Mouse (Mus musculus): Measurements from ENCODE around the gene Fbxo7. TPM values are rescaled to one million over a fixed set of nuclear protein-coding genes. Genes with fewer than 3 reads are reported as not detected.

Gene Fbxo7
- polyA plus RNA-seq, 1 experiment from 2014 or later, result 26.2 TPM

DNA sequence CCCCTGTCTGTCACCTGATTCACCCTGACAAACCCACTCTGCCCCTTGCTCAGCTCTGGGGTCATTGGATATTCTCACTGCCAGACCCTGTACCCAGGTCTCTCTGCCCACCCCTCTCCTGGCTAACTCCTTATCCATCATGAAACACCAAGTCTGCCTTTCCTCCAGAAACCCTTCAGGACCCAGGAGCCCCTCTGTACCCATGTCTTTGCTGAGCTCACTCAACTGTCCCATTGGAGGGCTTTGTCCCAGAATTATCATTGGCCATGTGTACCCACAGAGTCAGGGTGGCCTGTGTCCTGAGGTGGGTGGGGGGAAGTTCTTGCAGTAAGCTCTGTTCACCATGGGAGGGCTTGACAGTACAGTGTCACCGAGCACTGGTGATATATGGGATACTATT, 43.9 kb downstream of the Fbxo7 start:
- no peak overlapping the region for H3K4me3 ChIP-seq (ENCODE audit: low read depth, low read length)
- H3K4me1 ChIP-seq (ENCODE audit: control insufficient read depth, insufficient read depth, low read length), result no peaks in the 10 kb centered on the region
- H3K27ac ChIP-seq (ENCODE audit: low read depth, low read length), result no peak overlapping the region
- no peak overlapping the region for H3K9ac ChIP-seq (replicated peaks; ENCODE audit: low read depth, low read length)
- WGBS, result 78% methylated on average over 1 of the region's 1 CpGs
- H3K27me3 ChIP-seq (ENCODE audit: control insufficient read depth, insufficient read depth, low read length), result no peaks in the 10 kb centered on the region
- ATAC-seq (ENCODE audit: low read depth), result no peak
- H3K4me2 ChIP-seq (ENCODE audit: low read depth, low read length), result no peak overlapping the region
- no peaks in the 10 kb centered on the region for H3K36me3 ChIP-seq (ENCODE audit: control insufficient read depth, insufficient read depth, low read length)
- H3K9me3 ChIP-seq (ENCODE audit: control insufficient read depth, low read length), result no peaks in the 10 kb centered on the region

DNA sequence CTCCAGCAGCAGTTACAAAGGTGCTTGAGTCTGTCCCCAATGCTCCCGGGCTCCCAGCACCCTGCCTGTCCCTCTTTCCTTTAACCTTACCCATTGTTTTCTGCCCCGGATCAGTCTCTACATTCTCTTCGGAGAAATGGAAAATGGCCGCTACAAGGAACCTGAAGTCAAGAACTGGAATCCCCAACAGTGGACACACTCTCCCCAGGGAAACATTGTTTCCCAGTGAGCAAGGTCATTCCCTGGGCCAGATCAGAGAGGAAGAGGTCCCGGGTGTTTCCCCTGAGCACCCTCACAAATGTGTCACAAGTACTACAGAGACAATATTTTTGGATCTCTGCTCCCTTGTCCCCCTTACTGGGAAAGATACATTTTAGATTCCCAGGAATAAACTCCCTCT, 44.9 kb downstream of the Fbxo7 start:
- Histone ChIP-seq H3K4me3 (ENCODE audit: low read depth, low read length) (no peak overlapping the region), H3K9me3 (ENCODE audit: control insufficient read depth, low read length) (no peaks in the 10 kb centered on the region), H3K36me3 (ENCODE audit: control insufficient read depth, insufficient read depth, low read length) (no peaks in the 10 kb centered on the region), H3K27ac (ENCODE audit: low read depth, low read length) (no peak overlapping the region), H3K4me1 (ENCODE audit: control insufficient read depth, insufficient read depth, low read length) (no peaks in the 10 kb centered on the region), H3K27me3 (ENCODE audit: control insufficient read depth, insufficient read depth, low read length) (no peaks in the 10 kb centered on the region), H3K4me2 (ENCODE audit: low read depth, low read length) (no peak overlapping the region), H3K9ac (replicated peaks; ENCODE audit: low read depth, low read length) (no peak overlapping the region)
- WGBS, result 79% methylated on average over 5 of the region's 5 CpGs
- no peak for ATAC-seq (ENCODE audit: low read depth)

DNA sequence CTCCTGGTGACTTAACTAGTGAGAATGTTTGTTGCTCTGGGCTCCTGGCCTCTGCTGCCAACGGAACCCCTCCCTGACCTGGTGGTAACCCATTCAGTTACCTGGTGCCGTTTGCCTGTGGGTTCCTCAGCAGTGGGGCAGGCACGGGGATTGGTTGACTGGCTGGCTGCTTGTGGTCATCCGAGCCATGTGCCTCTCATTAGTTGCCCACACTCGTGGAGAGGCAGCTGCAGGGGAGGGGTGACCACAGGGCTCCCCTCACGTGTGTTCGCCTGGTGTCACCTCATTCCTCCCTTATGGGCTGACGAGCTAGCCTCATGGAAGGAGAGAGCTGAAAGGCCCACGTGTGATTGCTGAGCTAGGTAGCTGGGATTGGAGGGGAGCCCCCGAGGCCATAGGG, 46.1 kb downstream of the Fbxo7 start:
- Histone ChIP-seq H3K27me3 (ENCODE audit: control insufficient read depth, insufficient read depth, low read length) (no peaks in the 10 kb centered on the region), H3K4me3 (ENCODE audit: low read depth, low read length) (no peak overlapping the region), H3K36me3 (ENCODE audit: control insufficient read depth, insufficient read depth, low read length) (no peaks in the 10 kb centered on the region), H3K4me2 (ENCODE audit: low read depth, low read length) (no peak overlapping the region), H3K4me1 (ENCODE audit: control insufficient read depth, insufficient read depth, low read length) (no peaks in the 10 kb centered on the region), H3K9me3 (ENCODE audit: control insufficient read depth, low read length) (no peaks in the 10 kb centered on the region), H3K27ac (ENCODE audit: low read depth, low read length) (no peak overlapping the region), H3K9ac (replicated peaks; ENCODE audit: low read depth, low read length) (no peak overlapping the region)
- ATAC-seq (ENCODE audit: low read depth), result no peak
- 78% methylated on average over 10 of the region's 10 CpGs for WGBS

DNA sequence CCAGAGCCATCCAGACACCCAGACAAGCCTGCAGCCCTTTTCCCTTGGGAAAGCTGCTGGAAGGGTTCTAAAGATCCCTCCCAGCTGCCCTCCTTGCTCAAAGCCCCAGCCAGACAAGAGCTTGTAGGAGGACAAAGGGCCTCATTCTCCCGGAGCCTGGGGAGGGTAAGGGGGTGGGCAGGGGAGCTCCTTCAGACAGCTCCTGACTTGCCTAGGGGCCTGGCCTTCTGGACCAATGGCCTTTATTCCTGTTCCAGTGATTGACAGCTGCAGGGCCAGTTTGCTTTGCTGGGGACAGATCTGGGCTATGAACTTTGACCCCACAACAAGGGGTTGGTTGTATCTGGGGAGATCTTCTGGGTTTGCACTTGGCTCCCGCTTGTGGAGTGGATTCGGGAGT, 47.6 kb downstream of the Fbxo7 start:
- WGBS, result 22% methylated on average over 3 of the region's 3 CpGs
- peak; percentile 32; the same call in 1 of the 2 replicates for ATAC-seq (ENCODE audit: low read depth)
- Histone ChIP-seq H3K9me3 (ENCODE audit: control insufficient read depth, low read length) (no peaks in the 10 kb centered on the region), H3K9ac (replicated peaks; ENCODE audit: low read depth, low read length) (no peak overlapping the region), H3K4me3 (ENCODE audit: low read depth, low read length) (no peak overlapping the region), H3K4me1 (ENCODE audit: control insufficient read depth, insufficient read depth, low read length) (no peaks in the 10 kb centered on the region), H3K27me3 (ENCODE audit: control insufficient read depth, insufficient read depth, low read length) (no peaks in the 10 kb centered on the region), H3K27ac (ENCODE audit: low read depth, low read length) (no peak overlapping the region), H3K36me3 (ENCODE audit: control insufficient read depth, insufficient read depth, low read length) (no peaks in the 10 kb centered on the region), H3K4me2 (ENCODE audit: low read depth, low read length) (no peak overlapping the region)

DNA sequence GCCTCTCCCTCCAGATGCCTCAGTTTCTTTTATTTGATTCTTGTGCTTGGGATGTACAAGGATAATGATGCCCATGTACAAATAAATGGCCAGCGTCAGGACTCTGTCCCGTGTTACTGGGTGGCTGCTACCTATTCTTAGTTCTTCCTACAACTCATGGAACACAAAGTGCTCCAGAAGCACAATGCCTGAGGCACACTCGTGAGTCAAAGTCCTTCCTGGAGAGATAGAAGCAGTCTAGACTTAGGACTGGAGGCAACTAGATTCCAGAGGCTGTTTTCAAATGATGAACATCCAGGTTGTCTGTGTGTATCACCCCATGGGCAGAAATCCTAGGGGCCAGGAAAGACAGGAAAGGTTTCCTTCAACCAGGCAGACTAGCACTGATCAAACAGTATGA, 49.0 kb downstream of the Fbxo7 start:
- H3K4me2 ChIP-seq (ENCODE audit: low read depth, low read length), result no peak overlapping the region
- no peak overlapping the region for H3K4me3 ChIP-seq (ENCODE audit: low read depth, low read length)
- no peaks in the 10 kb centered on the region for H3K36me3 ChIP-seq (ENCODE audit: control insufficient read depth, insufficient read depth, low read length)
- no peaks in the 10 kb centered on the region for H3K9me3 ChIP-seq (ENCODE audit: control insufficient read depth, low read length)
- H3K27me3 ChIP-seq (ENCODE audit: control insufficient read depth, insufficient read depth, low read length), result no peaks in the 10 kb centered on the region
- H3K4me1 ChIP-seq (ENCODE audit: control insufficient read depth, insufficient read depth, low read length), result no peaks in the 10 kb centered on the region
- ATAC-seq (ENCODE audit: low read depth), result no peak
- H3K27ac ChIP-seq (ENCODE audit: low read depth, low read length), result no peak overlapping the region
- whole genome bisulfite sequencing, result 92% methylated on average over 3 of the region's 3 CpGs
- H3K9ac ChIP-seq (replicated peaks; ENCODE audit: low read depth, low read length), result no peak overlapping the region

DNA sequence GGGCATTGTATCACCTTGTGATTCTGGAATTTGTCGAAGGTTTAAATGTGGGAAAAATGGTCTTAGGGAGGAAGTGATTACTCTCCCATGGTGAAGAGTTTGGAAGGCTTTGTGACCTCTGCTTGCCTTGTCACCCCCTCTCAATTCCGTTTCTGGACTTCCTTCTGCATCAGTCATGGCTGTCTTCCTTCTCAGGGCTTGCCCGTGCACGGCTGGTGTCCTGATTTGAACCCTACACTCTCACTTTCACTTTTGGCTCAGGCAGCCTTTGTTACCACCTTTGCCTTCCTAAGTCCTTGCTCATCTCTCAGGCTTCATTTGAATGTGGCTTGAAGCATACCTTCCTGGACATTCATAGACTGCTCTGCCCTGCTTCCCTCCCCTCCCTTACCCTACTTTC, 52.4 kb downstream of the Fbxo7 start:
- no peak for ATAC-seq (ENCODE audit: low read depth)
- H3K9me3 ChIP-seq (ENCODE audit: control insufficient read depth, low read length), result no peaks in the 10 kb centered on the region
- H3K27me3 ChIP-seq (ENCODE audit: control insufficient read depth, insufficient read depth, low read length), result no peaks in the 10 kb centered on the region
- H3K4me3 ChIP-seq (ENCODE audit: low read depth, low read length), result no peak overlapping the region
- no peaks in the 10 kb centered on the region for H3K36me3 ChIP-seq (ENCODE audit: control insufficient read depth, insufficient read depth, low read length)
- no peak overlapping the region for H3K9ac ChIP-seq (replicated peaks; ENCODE audit: low read depth, low read length)
- no peaks in the 10 kb centered on the region for H3K4me1 ChIP-seq (ENCODE audit: control insufficient read depth, insufficient read depth, low read length)
- WGBS, result 89% methylated on average over 4 of the region's 4 CpGs
- no peak overlapping the region for H3K27ac ChIP-seq (ENCODE audit: low read depth, low read length)
- no peak overlapping the region for H3K4me2 ChIP-seq (ENCODE audit: low read depth, low read length)

DNA sequence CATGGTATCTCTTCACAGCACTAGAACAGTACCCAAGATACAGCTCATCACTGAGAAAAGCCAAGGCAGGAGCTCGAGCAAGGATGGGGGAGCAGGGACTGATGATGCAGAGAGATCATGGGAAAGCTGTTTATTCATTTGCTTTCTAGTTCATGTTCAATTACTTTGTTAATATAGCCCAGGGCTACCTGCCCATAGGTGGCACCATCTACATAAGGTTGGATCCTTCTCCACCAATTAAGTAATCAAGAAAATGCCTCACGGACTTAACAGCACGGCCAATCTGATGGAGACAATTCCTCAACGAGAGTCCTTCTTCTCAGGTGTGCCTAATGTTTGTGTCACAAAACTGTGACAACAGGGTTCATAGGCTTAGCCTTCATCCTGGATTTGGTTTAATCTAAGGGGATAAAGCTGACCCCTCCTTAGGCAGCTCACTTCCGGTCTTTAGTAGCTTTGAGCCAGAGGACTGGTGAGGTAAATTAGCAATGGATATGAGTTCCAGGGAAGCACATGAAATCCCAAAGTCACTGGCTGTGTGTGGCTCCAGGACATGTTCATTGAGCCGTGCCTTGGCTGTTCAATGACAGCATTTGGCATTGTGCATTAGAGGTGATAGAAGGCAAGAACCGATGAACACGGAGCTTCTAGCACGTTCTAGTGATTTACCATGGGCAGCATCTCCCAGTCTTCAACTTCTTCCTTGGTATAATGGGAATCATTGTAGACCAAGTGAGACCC, 53.4 kb downstream of the Fbxo7 start:
- H3K27me3 ChIP-seq (ENCODE audit: control insufficient read depth, insufficient read depth, low read length), result no peaks in the 10 kb centered on the region
- H3K4me2 ChIP-seq (ENCODE audit: low read depth, low read length), result no peak overlapping the region
- H3K36me3 ChIP-seq (ENCODE audit: control insufficient read depth, insufficient read depth, low read length), result no peaks in the 10 kb centered on the region
- no peak for ATAC-seq (ENCODE audit: low read depth)
- no peaks in the 10 kb centered on the region for H3K4me1 ChIP-seq (ENCODE audit: control insufficient read depth, insufficient read depth, low read length)
- no peaks in the 10 kb centered on the region for H3K9me3 ChIP-seq (ENCODE audit: control insufficient read depth, low read length)
- no peak overlapping the region for H3K27ac ChIP-seq (ENCODE audit: low read depth, low read length)
- H3K9ac ChIP-seq (replicated peaks; ENCODE audit: low read depth, low read length), result no peak overlapping the region
- 83% methylated on average over 9 of the region's 9 CpGs for WGBS
- no peak overlapping the region for H3K4me3 ChIP-seq (ENCODE audit: low read depth, low read length)

DNA sequence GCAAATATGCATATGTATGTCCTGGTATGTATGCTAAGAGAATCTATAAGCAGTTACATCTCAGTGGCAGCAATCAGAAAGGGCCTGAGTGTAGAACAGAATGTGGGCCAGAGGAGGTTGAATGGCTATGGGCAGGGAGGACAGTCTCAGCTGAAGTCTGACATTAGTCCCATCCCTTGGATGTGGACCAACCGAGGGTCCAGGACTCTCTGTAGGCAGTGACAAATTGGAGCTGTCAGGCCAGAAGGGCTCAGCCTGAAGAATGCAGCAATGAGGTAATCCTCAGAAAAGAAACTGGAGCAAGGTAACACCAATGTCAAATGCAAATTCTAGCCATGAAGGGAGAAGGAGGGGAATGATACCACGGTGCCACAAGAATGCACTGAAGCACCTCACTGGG, 55.5 kb downstream of the Fbxo7 start:
- H3K9ac ChIP-seq (replicated peaks; ENCODE audit: low read depth, low read length), result no peak overlapping the region
- no peaks in the 10 kb centered on the region for H3K36me3 ChIP-seq (ENCODE audit: control insufficient read depth, insufficient read depth, low read length)
- 92% methylated on average over 2 of the region's 2 CpGs for WGBS
- no peak overlapping the region for H3K4me3 ChIP-seq (ENCODE audit: low read depth, low read length)
- no peaks in the 10 kb centered on the region for H3K9me3 ChIP-seq (ENCODE audit: control insufficient read depth, low read length)
- H3K27ac ChIP-seq (ENCODE audit: low read depth, low read length), result no peak overlapping the region
- no peaks in the 10 kb centered on the region for H3K4me1 ChIP-seq (ENCODE audit: control insufficient read depth, insufficient read depth, low read length)
- no peak overlapping the region for H3K4me2 ChIP-seq (ENCODE audit: low read depth, low read length)
- H3K27me3 ChIP-seq (ENCODE audit: control insufficient read depth, insufficient read depth, low read length), result no peaks in the 10 kb centered on the region
- no peak for ATAC-seq (ENCODE audit: low read depth)

DNA sequence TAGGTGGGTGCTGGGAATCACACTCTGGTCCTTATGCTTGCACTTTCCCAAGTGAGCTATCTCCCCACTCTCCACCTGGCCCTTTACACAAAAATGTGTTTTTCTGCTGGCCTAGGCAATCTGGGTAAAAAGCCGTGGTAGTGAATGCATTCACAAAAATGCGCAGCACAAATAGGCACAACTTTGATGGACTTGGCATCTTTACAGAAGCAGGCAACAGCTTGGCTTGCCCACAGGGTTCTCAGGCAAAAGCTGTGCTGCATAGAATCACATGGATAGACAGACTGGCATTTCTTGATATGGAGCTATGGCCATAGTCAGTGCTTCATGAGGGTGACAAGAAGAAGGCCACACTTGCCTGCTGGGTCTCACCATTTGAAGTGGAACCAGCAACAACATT, 57.0 kb downstream of the Fbxo7 start:
- Histone ChIP-seq H3K36me3 (ENCODE audit: control insufficient read depth, insufficient read depth, low read length) (no peaks in the 10 kb centered on the region), H3K4me2 (ENCODE audit: low read depth, low read length) (no peak overlapping the region), H3K4me3 (ENCODE audit: low read depth, low read length) (no peak overlapping the region), H3K4me1 (ENCODE audit: control insufficient read depth, insufficient read depth, low read length) (no peaks in the 10 kb centered on the region), H3K27me3 (ENCODE audit: control insufficient read depth, insufficient read depth, low read length) (no peaks in the 10 kb centered on the region), H3K27ac (ENCODE audit: low read depth, low read length) (no peak overlapping the region), H3K9me3 (ENCODE audit: control insufficient read depth, low read length) (no peaks in the 10 kb centered on the region), H3K9ac (replicated peaks; ENCODE audit: low read depth, low read length) (no peak overlapping the region)
- ATAC-seq (ENCODE audit: low read depth), result no peak
- WGBS, result 88% methylated on average over 2 of the region's 2 CpGs
